Comparison of ENCODE assay signal across 8 mouse cellular contexts in the genomic region with DNA sequence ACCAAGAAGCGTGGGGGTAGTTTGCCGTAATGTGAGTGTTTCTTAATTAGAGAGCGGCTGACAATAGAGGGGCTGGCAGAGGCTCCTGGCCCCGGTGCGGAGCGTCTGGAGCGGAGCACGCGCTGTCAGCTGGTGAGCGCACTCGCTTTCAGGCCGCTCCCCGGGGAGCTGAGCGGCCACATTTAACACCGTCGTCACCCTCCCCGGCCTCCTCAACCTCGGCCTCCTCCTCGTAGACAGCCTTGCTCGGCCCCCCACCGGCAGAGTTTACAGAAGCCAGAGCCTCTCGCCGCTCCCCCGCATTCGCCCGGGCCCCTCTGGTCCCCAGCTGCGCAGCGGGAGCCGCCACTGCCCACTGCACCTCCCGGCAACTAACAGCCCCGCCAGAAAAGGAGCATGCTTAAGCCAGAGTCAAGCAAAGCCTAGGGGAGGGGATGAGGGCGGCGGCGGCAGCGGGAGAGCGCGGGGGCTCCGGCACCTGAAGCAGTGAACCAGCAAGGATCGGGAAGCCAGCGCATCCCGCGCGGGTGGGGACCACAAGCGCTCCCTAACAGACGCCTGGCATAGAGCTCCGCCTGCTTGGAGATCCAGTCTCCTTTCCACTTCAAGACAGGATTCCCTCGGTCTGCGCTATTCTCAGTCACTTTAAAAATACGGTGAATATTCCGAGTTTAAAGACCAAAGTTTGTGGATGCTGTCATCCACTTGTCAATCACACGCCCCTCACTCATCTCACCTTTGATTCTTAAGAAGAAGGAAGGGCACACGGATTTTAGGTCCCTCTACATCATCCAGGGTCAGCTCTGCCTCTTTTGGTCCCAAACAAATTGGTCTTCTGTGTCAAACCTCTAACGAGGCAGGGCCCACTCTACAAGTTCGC. TPM values are rescaled to one million over a fixed set of nuclear protein-coding genes. Genes with fewer than 3 reads are reported as not detected.
DNase-seq lines count a peak whose midpoint lies in the region; ATAC-seq lines count a peak whose summit lies in the region.

No protein-coding gene starts in this region.

- no peak overlapping the region for H3K27ac ChIP-seq in heart, embryonic 16.5 days (ENCODE audit: low read length)
- no peak overlapping the region for H3K27ac ChIP-seq in liver, embryonic 16.5 days (ENCODE audit: low read length)

- H3K36me3 ChIP-seq in heart, embryonic 16.5 days (ENCODE audit: control insufficient read depth, insufficient read depth) = no peaks in the 10 kb centered on the region
- H3K36me3 ChIP-seq in liver, embryonic 16.5 days (ENCODE audit: control insufficient read depth, insufficient read depth) = no peaks in the 10 kb centered on the region

- peak overlapping the region; percentile 57 for H3K4me3 ChIP-seq in heart, embryonic 16.5 days (ENCODE audit: low read length)
- no peak overlapping the region for H3K4me3 ChIP-seq in liver, embryonic 16.5 days (ENCODE audit: low read depth, low read length)

- no peak for ATAC-seq in heart, embryonic 16.5 days (replicated peaks; ENCODE audit: extremely low read depth, insufficient read depth, low FRiP score)
- no peak for ATAC-seq in liver, embryonic 16.5 days (ENCODE audit: low read depth)
- ATAC-seq in megakaryocyte-erythroid progenitor cell, adult 5-6 weeks (replicated peaks; ENCODE audit: low FRiP score, low TSS enrichment, poor library complexity, severe bottlenecking) = no peak

- 2% methylated on average over 53 of the region's 54 CpGs for WGBS in heart, embryonic 16.5 days
- 2% methylated on average over 45 of the region's 54 CpGs for WGBS in liver, embryonic 16.5 days (ENCODE audit: insufficient replicate concordance)

- peaks cover 13% of the 10 kb centered on the region for H3K4me1 ChIP-seq in heart, embryonic 16.5 days (ENCODE audit: control insufficient read depth, insufficient read depth, low read length)
- no peaks in the 10 kb centered on the region for H3K4me1 ChIP-seq in liver, embryonic 16.5 days (ENCODE audit: control insufficient read depth, low read depth, low read length)

- H3K9me3 ChIP-seq in heart, embryonic 16.5 days (replicated peaks; ENCODE audit: control insufficient read depth, low read length) = no peaks in the 10 kb centered on the region
- H3K9me3 ChIP-seq in liver, embryonic 16.5 days (replicated peaks; ENCODE audit: control insufficient read depth, low read length) = no peaks in the 10 kb centered on the region

- peaks cover 61% of the 10 kb centered on the region for H3K27me3 ChIP-seq in heart, embryonic 16.5 days (ENCODE audit: control insufficient read depth, insufficient read depth, low read length)
- peaks cover 57% of the 10 kb centered on the region for H3K27me3 ChIP-seq in liver, embryonic 16.5 days (ENCODE audit: control insufficient read depth, insufficient read depth, low read depth, low read length)

- peak; percentile 4 for DNase-seq in cerebellum, adult 11-12 months
- no peak for DNase-seq in cerebellum, adult 8-10 months
- DNase-seq in right cerebral cortex, postnatal 10 days (ENCODE audit: low spot score in 2 of 2) = peak; percentile 23 to 26
- no peak for DNase-seq in right cerebral cortex, adult 2 months (ENCODE audit: low spot score in 2 of 2)
- DNase-seq in gastrocnemius, adult 18-20 months (ENCODE audit: low spot score) = no peak

- peak overlapping the region; percentile 49 for H3K9ac ChIP-seq in heart, embryonic 16.5 days (ENCODE audit: low read length)
- H3K9ac ChIP-seq in liver, embryonic 16.5 days (ENCODE audit: low read depth, low read length) = no peak overlapping the region

- peak overlapping the region; percentile 91 for H3K4me2 ChIP-seq in heart, embryonic 16.5 days (ENCODE audit: low read depth, low read length)
- 0 out of 2 replicates have a peak overlapping the region, but pooled peaks have one; percentile 1 for H3K4me2 ChIP-seq in liver, embryonic 16.5 days (ENCODE audit: low read depth, low read length)

RNA-seq across cellular contexts. Expression of a gene that starts 5.8 kb away (rescaled TPM):
- polyA plus RNA-seq in heart, embryonic 16.5 days (2015; fragmentation: Nextera tagmentation; extraction: Ambion mirVana) = not detected in 2 replicates
- not detected in 2 replicates for polyA plus RNA-seq in liver, embryonic 16.5 days (2015; fragmentation: Nextera tagmentation; extraction: Ambion mirVana)
- not detected in 2 replicates for total RNA-seq in megakaryocyte-erythroid progenitor cell, adult 5-6 weeks (2014; fragmentation: Nextera tagmentation)
- total RNA-seq in megakaryocyte-erythroid progenitor cell, adult 5-6 weeks (2017) = 0.27 TPM in 1 of 2 replicates, not detected in the other
- not detected for total RNA-seq in gastrocnemius, adult 18-20 months (2021)

Comparison
In these comparisons a context has a peak if more than half of its experiments do, and no peak if none do; other contexts are left out.
1. DNase-seq: peak in cerebellum, adult 11-12 months (single experiment) and right cerebral cortex, postnatal 10 days (2 of 2); none in cerebellum, adult 8-10 months (single experiment), right cerebral cortex, adult 2 months (0 of 2) and gastrocnemius, adult 18-20 months (single experiment).